Mouse (Mus musculus) left cerebral cortex, adult 8-10 months (tissue): ENCODE measurements around the gene Prickle2. TPM values are rescaled to one million over a fixed set of nuclear protein-coding genes. Genes with fewer than 3 reads are reported as not detected.

Source experiments
- DNase-seq, 2 experiments: peaks; one replicate each; pipeline ENCODE4 v3.0.0; 2022; ENCODE audit warnings: low spot score in 2 of 2
- total RNA-seq, 4 experiments: library from RNA; stranded (reverse); gene quantifications; 2 replicates each; pipeline ENCODE4 v1.2.4; 2022

Gene Prickle2
- total RNA-seq, 4 experiments from 2014 or later, result 130 to 157 (median 149) TPM

GRCm38 (mm10) chr6:92390321-92390720 is 315.6 kb downstream of the Prickle2 start:
- DNase-seq, result no peak

GRCm38 (mm10) chr6:92388681-92389080 is 317.3 kb downstream of the Prickle2 start:
- DNase-seq, result no peak

- DNase-seq, result peak in 1 of 2 experiments; percentile 52
Measured at GRCm38 (mm10) chr6:92383196-92383782, 322.7 kb downstream of the Prickle2 start.

GRCm38 (mm10) chr6:92381085-92381484 is 324.9 kb downstream of the Prickle2 start:
- no peak for DNase-seq

GRCm38 (mm10) chr6:92374826-92375225 is 331.1 kb downstream of the Prickle2 start:
- no peak for DNase-seq

GRCm38 (mm10) chr6:92370896-92371295 is 335.1 kb downstream of the Prickle2 start:
- no peak for DNase-seq

- peak in 1 of 2 experiments; percentile 25 for DNase-seq
Measured at GRCm38 (mm10) chr6:92347278-92348028, 358.5 kb downstream of the Prickle2 start.

GRCm38 (mm10) chr6:92346729-92347128 is 359.2 kb downstream of the Prickle2 start:
- DNase-seq, result no peak

GRCm38 (mm10) chr6:92345151-92345550 is 360.8 kb downstream of the Prickle2 start:
- DNase-seq, result peak in 1 of 2 experiments; percentile 27

- peak in 1 of 2 experiments; percentile 22 for DNase-seq
Measured at GRCm38 (mm10) chr6:92344588-92344987, 361.4 kb downstream of the Prickle2 start.

Other genes starting within 250 kb of the Prickle2 start
- gene A730049H05Rik, start 110.3 kb upstream of the Prickle2 start, total RNA-seq, result not detected
- under 1 TPM in 1 of 4 experiments, not detected in 3; 0.06 TPM for gene Gm15737, start 163.2 kb upstream of the Prickle2 start, total RNA-seq
- gene Adamts9, start 237.3 kb upstream of the Prickle2 start, total RNA-seq, result 1 to 10 TPM; 2.6 to 3.7 (median 2.8) TPM